Mouse (Mus musculus) brain, embryonic 14.5 days (tissue): ENCODE data around the gene 2410131K14Rik. TPM values are rescaled to one million over a fixed set of nuclear protein-coding genes. Genes with fewer than 3 reads are reported as not detected.
A peak's percentile ranks its signal among the peaks of the same experiment; 100 is the strongest.

Experiments used
- DNase-seq: peaks from one replicate; pipeline ENCODE4 v3.0.0-alpha.2; 2011; ENCODE audit warnings: low read depth
- CTCF ChIP-seq: fragments of 200-500 bp; IDR thresholded peaks from 2 replicates; pipeline ENCODE4 v1.5.1; 2012; ENCODE audit warnings: inconsistent platforms, mild to moderate bottlenecking, moderate library complexity, borderline replicate concordance; ENCODE audit not compliant: insufficient read depth, insufficient read length; ENCODE audit errors: extremely low read depth
- POLR2A ChIP-seq: fragments of 200-500 bp; IDR thresholded peaks from 2 replicates; pipeline ENCODE4 v1.6.1; 2012; ENCODE audit warnings: mild to moderate bottlenecking, inconsistent platforms, borderline replicate concordance; ENCODE audit not compliant: poor library complexity, insufficient read depth, insufficient read length, severe bottlenecking; ENCODE audit errors: extremely low read depth
- polyA plus RNA-seq: library from polyadenylated mRNA; depleted of rRNA; stranded (reverse); fragments of >200 nt; gene quantifications from 2 replicates; pipeline ENCODE4 v1.2.3, GENCODE M21; 2012

2410131K14Rik gene
- polyA plus RNA-seq, 1 experiment, result 22.7 TPM

- TF ChIP-seq CTCF (no peak), POLR2A (no peak)
- no peak for DNase-seq
Observed at GRCm38 (mm10) chr5:118239671-118240070, 5.4 kb upstream of the 2410131K14Rik start.

DNA sequence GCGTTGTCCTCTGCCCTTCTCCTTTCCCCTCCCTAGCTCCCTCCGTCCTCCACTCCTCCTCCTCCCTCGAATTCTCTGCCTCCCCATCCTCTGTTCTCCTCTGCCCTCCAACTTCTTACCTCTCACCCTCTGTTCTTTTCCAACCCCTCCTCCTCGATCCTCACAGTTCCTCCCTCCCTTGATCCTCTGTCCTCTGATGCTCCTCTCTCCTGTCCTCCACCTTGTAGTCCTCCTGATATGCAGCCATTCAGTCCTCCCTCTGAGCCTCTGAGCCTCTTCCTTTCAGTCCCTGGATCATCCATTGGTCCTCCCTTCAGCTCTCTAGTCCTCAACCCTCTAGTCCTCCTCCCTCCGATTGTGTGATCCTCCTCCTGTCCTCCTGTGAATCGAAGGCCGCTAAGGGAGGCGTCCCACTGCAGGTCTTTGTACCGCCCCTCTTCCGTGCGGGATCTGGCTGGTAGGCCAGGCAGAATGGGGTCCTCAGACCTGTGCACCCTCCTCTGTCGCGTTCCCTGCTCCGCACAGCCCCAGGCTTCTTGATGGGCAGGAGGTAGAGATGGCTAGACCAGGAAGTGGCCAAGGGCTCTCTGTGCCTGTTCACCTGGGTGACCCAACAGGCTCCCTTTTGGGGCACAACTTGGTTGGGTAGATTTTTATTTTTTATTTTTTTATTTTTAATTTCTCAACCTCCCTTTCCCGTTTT is 730 bp downstream of the 2410131K14Rik start:
- DNase-seq, result peak; percentile 54
- TF ChIP-seq POLR2A (no peak), CTCF (no peak)

GRCm38 (mm10) chr5:118247378-118247777 is 2.4 kb downstream of the 2410131K14Rik start:
- TF ChIP-seq CTCF (no peak), POLR2A (no peak)
- no peak for DNase-seq

GRCm38 (mm10) chr5:118250987-118251386 is 6.0 kb downstream of the 2410131K14Rik start:
- DNase-seq, result no peak
- TF ChIP-seq CTCF (no peak), POLR2A (no peak)

DNA sequence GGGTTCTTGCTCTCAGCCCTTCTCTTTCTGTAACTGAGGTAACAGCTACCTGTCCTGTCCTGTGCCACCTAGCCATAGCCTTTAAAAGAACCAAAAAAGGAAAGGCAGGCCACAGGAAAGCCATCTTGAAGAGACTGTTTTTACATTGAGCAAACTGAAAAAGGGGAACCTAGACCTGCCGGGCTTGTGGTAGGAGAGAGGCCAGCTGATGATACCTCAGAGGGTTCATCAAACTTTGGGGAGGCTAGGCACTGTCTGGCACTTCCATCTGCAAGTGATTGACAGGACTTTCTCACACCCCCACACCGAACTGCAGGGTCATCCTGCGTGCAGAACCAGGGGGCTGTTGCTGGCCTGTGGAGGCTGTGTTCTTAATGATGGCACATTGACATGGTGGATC is 8.5 kb downstream of the 2410131K14Rik start:
- TF ChIP-seq POLR2A (no peak), CTCF (no peak)
- no peak for DNase-seq

- no peak for DNase-seq
- TF ChIP-seq POLR2A, result no peak
- TF ChIP-seq CTCF, result peak; percentile 20; the same call in 1 of the 2 replicates
Observed at GRCm38 (mm10) chr5:118256981-118257380, 12.0 kb downstream of the 2410131K14Rik start.

GRCm38 (mm10) chr5:118259152-118259551 is 14.1 kb downstream of the 2410131K14Rik start:
- DNase-seq, result peak; percentile 63
- no peak for TF ChIP-seq CTCF
- TF ChIP-seq POLR2A, result no peak

DNA sequence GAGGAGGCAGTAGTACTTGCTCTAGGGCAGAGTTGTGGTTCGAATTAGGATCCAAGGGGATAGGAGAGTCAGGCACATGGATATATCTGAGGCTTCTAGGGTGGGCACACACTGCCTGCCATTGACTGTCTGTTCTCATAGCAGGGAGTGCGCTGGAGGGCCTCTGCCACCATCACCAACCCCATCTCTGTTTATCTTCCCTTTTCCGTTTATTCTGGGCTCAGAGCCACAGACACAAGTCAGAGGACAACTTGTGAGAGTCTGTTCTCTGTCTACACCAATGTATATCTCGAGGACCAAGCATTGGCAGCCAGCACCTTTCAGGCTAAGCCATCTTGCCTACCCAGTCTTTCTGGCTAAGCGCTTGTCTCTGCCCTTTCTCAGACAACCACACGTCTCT is 14.6 kb downstream of the 2410131K14Rik start:
- DNase-seq, result no peak
- TF ChIP-seq CTCF (no peak), POLR2A (no peak)

GRCm38 (mm10) chr5:118260055-118260454 is 15.0 kb downstream of the 2410131K14Rik start:
- TF ChIP-seq POLR2A (no peak), CTCF (no peak)

DNA sequence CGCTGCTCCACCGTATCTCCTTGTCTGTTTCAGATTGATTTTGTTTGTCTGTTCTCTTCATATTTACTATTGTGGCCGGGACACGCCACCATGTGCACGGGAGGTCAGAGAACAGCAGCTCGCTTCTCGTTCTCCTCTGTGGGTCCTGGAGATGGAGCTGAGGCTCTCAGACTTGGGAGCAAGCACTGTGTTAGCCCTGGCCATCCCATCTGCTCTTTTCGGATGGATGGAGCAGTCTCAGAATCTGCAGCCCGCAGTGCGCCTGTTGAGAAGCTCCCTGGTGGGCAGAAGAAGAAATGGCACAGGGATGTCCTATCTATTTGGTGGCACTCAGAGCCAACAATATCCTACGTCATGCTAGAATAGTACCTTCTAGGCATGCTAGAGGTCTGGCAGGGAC is 15.6 kb downstream of the 2410131K14Rik start:
- no peak for DNase-seq
- TF ChIP-seq CTCF (no peak), POLR2A (no peak)

More at GRCm38 (mm10) chr5:118260055-118260454, 15.0 kb downstream of the 2410131K14Rik start:
- DNase-seq, result no peak

DNA sequence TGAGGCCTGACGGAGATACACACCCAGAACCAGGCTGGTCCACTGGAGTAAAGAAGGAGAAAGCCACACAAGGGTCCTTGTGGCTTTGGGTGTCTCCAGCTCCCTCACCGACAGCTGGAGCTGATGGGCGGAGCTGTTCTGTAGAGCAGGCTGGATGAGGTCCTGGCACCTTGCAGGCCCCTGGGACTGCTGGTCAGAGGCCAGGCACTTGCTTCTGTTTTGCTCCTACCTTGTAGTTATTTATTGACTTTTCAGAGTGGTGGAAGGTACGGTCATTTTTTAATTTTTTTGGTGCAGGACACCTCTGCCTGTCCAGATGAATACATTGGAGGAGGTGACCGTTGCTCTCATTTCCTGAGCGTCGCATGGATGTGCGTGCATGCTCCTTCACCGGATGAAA is 16.2 kb downstream of the 2410131K14Rik start:
- TF ChIP-seq CTCF (no peak), POLR2A (no peak)
- no peak for DNase-seq

DNA sequence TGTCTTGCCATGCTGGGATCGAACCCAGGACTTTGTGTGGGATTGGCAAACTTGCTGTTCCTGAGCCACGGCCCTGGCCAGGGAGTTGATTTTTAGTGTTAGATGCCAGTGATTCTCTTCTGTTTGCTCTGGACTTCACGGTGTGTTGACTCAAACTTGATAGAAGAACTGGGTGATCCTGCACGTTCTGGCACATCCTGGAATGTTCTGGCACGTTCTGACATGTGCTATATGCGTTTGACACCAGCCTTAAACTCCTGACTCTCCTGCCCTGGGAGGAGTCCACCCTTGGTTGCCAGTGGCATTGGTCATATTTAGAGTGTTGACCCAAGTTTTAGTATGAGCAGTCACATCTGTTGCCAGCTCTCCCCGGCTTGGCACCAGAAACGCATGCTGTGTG is 17.4 kb downstream of the 2410131K14Rik start:
- no peak for DNase-seq
- TF ChIP-seq POLR2A (no peak), CTCF (no peak)
